Mouse (Mus musculus): ENCODE results near the gene Zcchc14. TPM values are rescaled to one million over a fixed set of nuclear protein-coding genes. Genes with fewer than 3 reads are reported as not detected.
"Not testable (repeated sequence)": the region's sequence is repeated elsewhere in the genome, so short reads cannot be mapped to it uniquely, and the experiment has no call there.

Zcchc14 gene
- polyA plus RNA-seq, 1 experiment from 2014 or later: 19.0 TPM

DNA sequence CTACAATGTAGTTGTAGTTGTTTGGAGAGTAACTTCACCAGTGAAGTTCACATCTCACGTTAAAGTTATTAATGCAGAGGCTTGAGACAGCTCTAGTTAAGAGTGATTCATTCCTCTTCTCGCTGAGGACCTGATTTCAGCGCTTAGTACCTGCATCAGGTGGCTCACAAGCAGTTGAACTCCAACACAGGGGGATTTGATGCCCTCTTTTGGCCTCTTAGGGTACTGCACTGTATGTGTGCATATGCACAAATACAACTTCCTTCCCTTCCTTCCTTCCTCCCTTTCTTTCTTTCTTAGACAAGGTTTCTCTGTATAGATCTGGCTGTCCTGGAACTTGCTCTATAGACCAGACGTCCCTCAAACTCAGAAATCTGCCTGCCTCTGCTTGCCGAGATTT is 21.8 kb upstream of the Zcchc14 start:
- Histone ChIP-seq H3K4me1 (ENCODE audit: control insufficient read depth, insufficient read depth, low read length) (no peaks in the 10 kb centered on the region; the same call in 1 of the 2 replicates), H3K27ac (replicated peaks; ENCODE audit: low read depth, low read length) (no peak overlapping the region), H3K27me3 (ENCODE audit: control insufficient read depth, insufficient read depth, low read length) (no peaks in the 10 kb centered on the region), H3K4me3 (ENCODE audit: low read depth, low read length) (no peak overlapping the region), H3K9ac (ENCODE audit: low read length) (no peak overlapping the region), H3K4me2 (ENCODE audit: low read depth, severe bottlenecking) (no peak overlapping the region), H3K36me3 (ENCODE audit: control insufficient read depth, insufficient read depth, low read length) (no peaks in the 10 kb centered on the region), H3K9me3 (ENCODE audit: control insufficient read depth, low read length) (no peaks in the 10 kb centered on the region)
- ATAC-seq (ENCODE audit: insufficient number of reproducible peaks, low FRiP score, low TSS enrichment, low read depth) (no peak), DNase-seq (ENCODE audit: low spot score) (no peak)
- WGBS: 60% methylated on average over 5 of the region's 5 CpGs

GRCm38 (mm10) chr8:121673917-121674316 is 21.2 kb upstream of the Zcchc14 start:
- no peak overlapping the region for H3K27ac ChIP-seq (replicated peaks; ENCODE audit: low read depth, low read length)
- no peaks in the 10 kb centered on the region for H3K36me3 ChIP-seq (ENCODE audit: control insufficient read depth, insufficient read depth, low read length)
- DNase-seq (ENCODE audit: low spot score) (no peak), ATAC-seq (ENCODE audit: insufficient number of reproducible peaks, low FRiP score, low TSS enrichment, low read depth) (no peak)
- peaks cover 6% of the 10 kb centered on the region for H3K4me1 ChIP-seq (ENCODE audit: control insufficient read depth, insufficient read depth, low read length)
- H3K9me3 ChIP-seq (ENCODE audit: control insufficient read depth, low read length): no peaks in the 10 kb centered on the region
- H3K4me2 ChIP-seq (ENCODE audit: low read depth, severe bottlenecking): no peak overlapping the region
- H3K27me3 ChIP-seq (ENCODE audit: control insufficient read depth, insufficient read depth, low read length): no peaks in the 10 kb centered on the region
- WGBS: 76% methylated on average over 5 of the region's 5 CpGs
- no peak overlapping the region for H3K4me3 ChIP-seq (ENCODE audit: low read depth, low read length)
- H3K9ac ChIP-seq (ENCODE audit: low read length): no peak overlapping the region

DNA sequence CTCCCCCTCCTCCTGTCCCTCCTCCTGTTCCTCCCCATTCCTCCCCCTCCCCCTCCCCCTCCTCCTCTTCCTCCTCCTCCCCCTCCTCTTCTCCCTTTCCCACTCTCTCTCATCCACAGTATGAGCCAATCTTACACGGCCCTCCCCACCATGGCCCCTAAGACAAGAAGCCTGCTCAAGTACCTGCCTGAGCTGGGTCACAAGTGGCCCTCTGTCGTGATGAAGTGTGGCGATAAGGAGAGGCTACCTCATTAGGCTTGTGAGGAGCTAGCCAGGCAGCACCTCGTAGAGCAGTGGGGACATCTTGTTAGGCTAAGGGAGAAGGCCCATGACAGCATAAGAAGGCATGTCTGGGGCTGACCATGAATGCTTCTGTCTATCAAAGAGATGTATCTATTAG is 20.5 kb upstream of the Zcchc14 start:
- Histone ChIP-seq H3K36me3 (ENCODE audit: control insufficient read depth, insufficient read depth, low read length) (no peaks in the 10 kb centered on the region), H3K4me2 (ENCODE audit: low read depth, severe bottlenecking) (no peak overlapping the region), H3K9me3 (ENCODE audit: control insufficient read depth, low read length) (no peaks in the 10 kb centered on the region), H3K4me1 (ENCODE audit: control insufficient read depth, insufficient read depth, low read length) (peaks cover 6% of the 10 kb centered on the region), H3K4me3 (ENCODE audit: low read depth, low read length) (no peak overlapping the region), H3K27me3 (ENCODE audit: control insufficient read depth, insufficient read depth, low read length) (no peaks in the 10 kb centered on the region), H3K27ac (replicated peaks; ENCODE audit: low read depth, low read length) (no peak overlapping the region), H3K9ac (ENCODE audit: low read length) (no peak overlapping the region)
- ATAC-seq (ENCODE audit: insufficient number of reproducible peaks, low FRiP score, low TSS enrichment, low read depth): no peak
- WGBS: 62% methylated on average over 4 of the region's 4 CpGs
- DNase-seq (ENCODE audit: low spot score): no peak

GRCm38 (mm10) chr8:121669208-121669607 is 16.5 kb upstream of the Zcchc14 start:
- peak; percentile 32; the same call in 1 of the 2 replicates for ATAC-seq (ENCODE audit: insufficient number of reproducible peaks, low FRiP score, low TSS enrichment, low read depth)
- Histone ChIP-seq H3K27ac (replicated peaks; ENCODE audit: low read depth, low read length) (no peak overlapping the region; the same call in none of the 2 replicates), H3K4me1 (ENCODE audit: control insufficient read depth, insufficient read depth, low read length) (peaks cover 11% of the 10 kb centered on the region), H3K9me3 (ENCODE audit: control insufficient read depth, low read length) (no peaks in the 10 kb centered on the region), H3K4me3 (ENCODE audit: low read depth, low read length) (no peak overlapping the region), H3K4me2 (ENCODE audit: low read depth, severe bottlenecking) (no peak overlapping the region), H3K36me3 (ENCODE audit: control insufficient read depth, insufficient read depth, low read length) (no peaks in the 10 kb centered on the region), H3K9ac (ENCODE audit: low read length) (peak overlapping the region; percentile 30; the same call in 1 of the 2 replicates), H3K27me3 (ENCODE audit: control insufficient read depth, insufficient read depth, low read length) (no peaks in the 10 kb centered on the region)
- DNase-seq (ENCODE audit: low spot score): peak; percentile 52
- 12% methylated on average over 8 of the region's 8 CpGs for WGBS

DNA sequence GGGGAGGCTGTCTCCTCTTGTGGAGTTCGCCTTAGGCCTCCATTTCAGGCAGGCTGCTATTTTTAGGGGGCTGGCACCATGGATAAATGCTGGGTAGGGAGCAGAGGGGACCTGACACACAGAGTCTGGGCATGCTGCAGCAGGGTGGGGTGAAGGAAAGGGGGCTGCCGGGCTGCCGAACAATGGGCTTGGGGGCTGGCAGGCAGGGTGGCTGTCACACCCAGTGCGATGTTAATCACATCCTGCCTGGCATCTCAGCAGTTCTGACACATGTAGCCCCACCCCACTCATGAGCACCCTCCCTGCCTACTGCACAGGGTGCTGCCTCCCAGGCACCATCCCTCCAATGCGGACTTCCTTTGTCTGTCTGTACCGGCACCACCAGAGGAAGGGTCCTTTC is 15.9 kb upstream of the Zcchc14 start:
- 47% methylated on average over 6 of the region's 6 CpGs for WGBS
- H3K4me3 ChIP-seq (ENCODE audit: low read depth, low read length): no peak overlapping the region
- no peaks in the 10 kb centered on the region for H3K9me3 ChIP-seq (ENCODE audit: control insufficient read depth, low read length)
- H3K9ac ChIP-seq (ENCODE audit: low read length): no peak overlapping the region
- DNase-seq (ENCODE audit: low spot score) (no peak), ATAC-seq (ENCODE audit: insufficient number of reproducible peaks, low FRiP score, low TSS enrichment, low read depth) (no peak)
- no peaks in the 10 kb centered on the region for H3K27me3 ChIP-seq (ENCODE audit: control insufficient read depth, insufficient read depth, low read length)
- no peaks in the 10 kb centered on the region for H3K36me3 ChIP-seq (ENCODE audit: control insufficient read depth, insufficient read depth, low read length)
- peaks cover 11% of the 10 kb centered on the region for H3K4me1 ChIP-seq (ENCODE audit: control insufficient read depth, insufficient read depth, low read length)
- no peak overlapping the region for H3K4me2 ChIP-seq (ENCODE audit: low read depth, severe bottlenecking)
- H3K27ac ChIP-seq (replicated peaks; ENCODE audit: low read depth, low read length): no peak overlapping the region

DNA sequence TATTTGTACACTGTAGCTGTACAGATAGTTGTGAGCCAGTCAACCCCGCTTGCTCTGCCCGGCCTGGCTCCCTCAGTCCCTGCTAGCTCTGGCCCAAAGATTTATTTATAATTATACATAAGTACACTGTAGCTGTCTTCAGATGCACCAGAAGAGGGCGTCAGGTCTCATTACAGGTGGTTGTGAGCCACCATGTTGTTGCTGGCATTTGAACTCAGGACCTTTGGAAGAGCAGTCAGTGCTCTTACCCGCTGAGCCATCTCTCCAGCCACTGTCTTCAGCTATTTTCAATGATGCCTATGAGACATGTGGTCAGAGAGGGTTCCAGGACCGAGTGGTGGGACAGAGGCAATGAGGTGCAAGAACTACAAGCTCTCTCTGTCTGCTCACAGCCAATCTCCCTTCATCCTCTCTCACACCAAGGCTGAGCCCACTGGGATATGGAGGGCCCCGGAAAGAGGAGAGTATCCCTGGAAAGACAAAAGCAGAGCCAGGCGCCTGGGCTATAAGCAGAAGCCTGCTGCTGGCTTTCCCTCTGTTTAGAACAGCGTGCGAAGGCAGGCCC is 15.3 kb upstream of the Zcchc14 start:
- H3K27ac ChIP-seq (replicated peaks; ENCODE audit: low read depth, low read length); H3K36me3 ChIP-seq (ENCODE audit: control insufficient read depth, insufficient read depth, low read length): not testable (repeated sequence)
- WGBS: 78% methylated on average over 9 of the region's 9 CpGs

GRCm38 (mm10) chr8:121665329-121665728 is 12.6 kb upstream of the Zcchc14 start:
- no peaks in the 10 kb centered on the region for H3K36me3 ChIP-seq (ENCODE audit: control insufficient read depth, insufficient read depth, low read length)
- H3K9ac ChIP-seq (ENCODE audit: low read length): peak overlapping the region; percentile 41
- H3K4me3 ChIP-seq (ENCODE audit: low read depth, low read length): no peak overlapping the region
- peak overlapping the region; percentile 36; the same call in 1 of the 2 replicates for H3K4me2 ChIP-seq (ENCODE audit: low read depth, severe bottlenecking)
- peak; percentile 76 for DNase-seq (ENCODE audit: low spot score)
- peak overlapping the region; percentile 56 for H3K27ac ChIP-seq (replicated peaks; ENCODE audit: low read depth, low read length)
- peaks cover 11% of the 10 kb centered on the region for H3K4me1 ChIP-seq (ENCODE audit: control insufficient read depth, insufficient read depth, low read length)
- no peaks in the 10 kb centered on the region for H3K9me3 ChIP-seq (ENCODE audit: control insufficient read depth, low read length)
- ATAC-seq (ENCODE audit: insufficient number of reproducible peaks, low FRiP score, low TSS enrichment, low read depth): peak; percentile 48; the same call in 1 of the 2 replicates
- WGBS: 3% methylated on average over 16 of the region's 16 CpGs
- no peaks in the 10 kb centered on the region for H3K27me3 ChIP-seq (ENCODE audit: control insufficient read depth, insufficient read depth, low read length)

More for the DNA sequence above, 15.3 kb upstream of the Zcchc14 start:
- not testable (repeated sequence) for H3K9me3 ChIP-seq (ENCODE audit: control insufficient read depth, low read length); DNase-seq (ENCODE audit: low spot score); ATAC-seq (ENCODE audit: insufficient number of reproducible peaks, low FRiP score, low TSS enrichment, low read depth); H3K27me3 ChIP-seq (ENCODE audit: control insufficient read depth, insufficient read depth, low read length); H3K4me3 ChIP-seq (ENCODE audit: low read depth, low read length); H3K4me2 ChIP-seq (ENCODE audit: low read depth, severe bottlenecking); H3K9ac ChIP-seq (ENCODE audit: low read length)
- peaks cover 11% of the 10 kb centered on the region for H3K4me1 ChIP-seq (ENCODE audit: control insufficient read depth, insufficient read depth, low read length)

- DNase-seq (ENCODE audit: low spot score) (no peak), ATAC-seq (ENCODE audit: insufficient number of reproducible peaks, low FRiP score, low TSS enrichment, low read depth) (no peak)
- H3K4me1 ChIP-seq (ENCODE audit: control insufficient read depth, insufficient read depth, low read length): peaks cover 5% of the 10 kb centered on the region
- H3K27ac ChIP-seq (replicated peaks; ENCODE audit: low read depth, low read length): no peak overlapping the region
- WGBS: 93% methylated on average over 12 of the region's 12 CpGs
- no peak overlapping the region for H3K4me3 ChIP-seq (ENCODE audit: low read depth, low read length)
- no peak overlapping the region for H3K9ac ChIP-seq (ENCODE audit: low read length)
- no peaks in the 10 kb centered on the region for H3K9me3 ChIP-seq (ENCODE audit: control insufficient read depth, low read length)
- no peaks in the 10 kb centered on the region for H3K27me3 ChIP-seq (ENCODE audit: control insufficient read depth, insufficient read depth, low read length)
- H3K36me3 ChIP-seq (ENCODE audit: control insufficient read depth, insufficient read depth, low read length): no peaks in the 10 kb centered on the region
- H3K4me2 ChIP-seq (ENCODE audit: low read depth, severe bottlenecking): no peak overlapping the region
These were observed 10.4 kb upstream of the Zcchc14 start for GRCm38 (mm10) chr8:121663101-121663500.

Data from limb, embryonic 11.5 days (tissue).